Mouse (Mus musculus) small intestine, adult 2 months (tissue): ENCODE results near the gene Carhsp1.

Experiments
- CTCF ChIP-seq: fragments of 200-500 bp; IDR thresholded peaks from 2 replicates; pipeline ENCODE4 v1.5.1; 2012; ENCODE audit warnings: low read depth, mild to moderate bottlenecking, control low read depth, inconsistent platforms, low read length, moderate library complexity, mixed read lengths; ENCODE audit not compliant: insufficient replicate concordance, insufficient read length; ENCODE audit errors: extremely low read depth
- POLR2A ChIP-seq: fragments of 200-500 bp; IDR thresholded peaks from 2 replicates; pipeline ENCODE4 v1.6.1; 2012; ENCODE audit warnings: low read depth, mild to moderate bottlenecking, control low read depth, inconsistent platforms, low read length, moderate library complexity

- TF ChIP-seq CTCF, result no peak
- TF ChIP-seq POLR2A, result no peak
These were observed 52.2 kb downstream of the Carhsp1 start for GRCm38 (mm10) chr16:8619659-8620314.
